In the genomic region with DNA sequence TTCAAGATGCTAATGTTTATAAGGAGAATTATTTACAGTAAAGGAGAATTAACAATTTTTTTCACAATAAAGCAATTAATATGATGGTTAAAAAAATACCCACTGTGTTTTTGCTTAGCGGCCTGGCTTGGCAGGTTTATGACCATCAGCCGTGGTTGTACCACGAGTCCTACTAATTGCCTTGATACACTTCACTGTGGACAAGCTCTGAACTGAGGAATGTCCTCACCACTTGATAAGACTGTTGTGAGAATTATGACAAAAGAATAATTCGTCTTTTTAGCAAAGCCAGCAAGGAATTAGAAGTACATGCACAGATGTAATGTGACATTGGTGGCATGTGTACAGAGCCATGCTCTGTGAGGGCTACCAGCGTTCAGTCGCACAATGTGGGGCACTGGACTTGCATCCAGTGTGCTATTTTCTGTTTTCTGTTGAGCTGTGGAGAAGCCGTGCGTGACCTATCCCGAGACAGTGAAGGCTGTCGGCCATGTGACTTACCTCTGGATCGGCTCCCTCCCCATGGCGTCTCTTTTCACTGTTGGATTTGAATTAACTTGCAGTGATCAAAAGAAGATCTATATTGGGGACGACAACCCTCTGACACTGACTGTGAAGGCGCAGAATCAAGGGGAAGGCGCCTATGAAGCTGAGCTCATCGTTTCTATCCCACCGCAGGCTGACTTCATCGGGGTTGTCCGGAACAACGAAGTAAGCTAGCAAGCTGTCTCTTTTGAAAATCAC, we compare ENCODE assay signal across 19 mouse cellular contexts. TPM values are rescaled to one million over a fixed set of nuclear protein-coding genes. Genes with fewer than 3 reads are reported as not detected.
DNase-seq lines count a peak whose midpoint lies in the region; ATAC-seq and TF ChIP-seq lines count a peak whose summit lies in the region.
"Had no signal": no experiment of that assay in that cellular context is flagged by ENCODE, and none has a peak within 500 bp of the region (broad histone marks: within the 10 kb centered on the region; RNA-seq: fewer than 3 reads in every experiment).

No protein-coding gene starts in this region.

- TF ChIP-seq POLR2A in cerebellum, adult 2 months (IDR thresholded peaks at IDR 0.05; ENCODE audit: borderline replicate concordance, insufficient read depth, low read length), result no peak

- no peak overlapping the region for H3K27ac ChIP-seq in forebrain, embryonic 15.5 days (replicated peaks)
- H3K27ac ChIP-seq in hindbrain, postnatal 0 days, result no peak overlapping the region
- H3K27ac ChIP-seq in midbrain, postnatal 0 days (ENCODE audit: low read depth, low read length), result peak overlapping the region; percentile 38; the same call in 1 of the 2 replicates
- no peak overlapping the region for H3K27ac ChIP-seq in cerebellum, adult 2 months (ENCODE audit: insufficient read depth, low read length)
- H3K27ac ChIP-seq: heart, embryonic 13.5 days; left cerebral cortex, adult 2 months; liver, embryonic 12.5 days had no signal

- no peaks in the 10 kb centered on the region for H3K9me3 ChIP-seq in forebrain, embryonic 15.5 days
- no peaks in the 10 kb centered on the region for H3K9me3 ChIP-seq in hindbrain, postnatal 0 days (ENCODE audit: low read length)
- no peaks in the 10 kb centered on the region for H3K9me3 ChIP-seq in midbrain, postnatal 0 days (ENCODE audit: low read length)
- H3K9me3 ChIP-seq: heart, embryonic 13.5 days; liver, embryonic 12.5 days had no signal

- H3K4me1 ChIP-seq in forebrain, embryonic 15.5 days, result 0 out of 2 replicates have a peak, but pooled peaks cover 4% of the 10 kb centered on the region
- H3K4me1 ChIP-seq in hindbrain, postnatal 0 days (ENCODE audit: insufficient read depth, low read length), result no peaks in the 10 kb centered on the region
- no peaks in the 10 kb centered on the region for H3K4me1 ChIP-seq in midbrain, postnatal 0 days (ENCODE audit: insufficient read depth, low read length)
- H3K4me1 ChIP-seq in cerebellum, adult 2 months (ENCODE audit: control insufficient read depth, insufficient read depth, low read length), result no peaks in the 10 kb centered on the region
- H3K4me1 ChIP-seq: heart, embryonic 13.5 days; liver, embryonic 12.5 days had no signal

- peak overlapping the region; percentile 22 for H3K4me3 ChIP-seq in forebrain, embryonic 15.5 days
- H3K4me3 ChIP-seq in hindbrain, postnatal 0 days (ENCODE audit: low read length), result no peak overlapping the region
- H3K4me3 ChIP-seq in midbrain, postnatal 0 days (ENCODE audit: low read depth, low read length), result peak overlapping the region; percentile 20; the same call in 1 of the 2 replicates
- no peak overlapping the region for H3K4me3 ChIP-seq in cerebellum, adult 2 months (replicated peaks; ENCODE audit: insufficient read depth, low read depth, low read length)
- H3K4me3 ChIP-seq: heart, embryonic 13.5 days; left cerebral cortex, adult 2 months; liver, embryonic 12.5 days had no signal

- H3K36me3 ChIP-seq in forebrain, embryonic 15.5 days, result no peaks in the 10 kb centered on the region
- H3K36me3 ChIP-seq in hindbrain, postnatal 0 days (ENCODE audit: insufficient read depth, low read length), result no peaks in the 10 kb centered on the region
- H3K36me3 ChIP-seq in midbrain, postnatal 0 days (ENCODE audit: insufficient read depth, low read length), result no peaks in the 10 kb centered on the region; the same call in 1 of the 2 replicates

- no peaks in the 10 kb centered on the region for H3K27me3 ChIP-seq in forebrain, embryonic 15.5 days
- no peaks in the 10 kb centered on the region for H3K27me3 ChIP-seq in hindbrain, postnatal 0 days (ENCODE audit: insufficient read depth, low read length)
- H3K27me3 ChIP-seq in midbrain, postnatal 0 days (ENCODE audit: insufficient read depth, low read length), result no peaks in the 10 kb centered on the region
- no peaks in the 10 kb centered on the region for H3K27me3 ChIP-seq in cerebellum, adult 2 months (ENCODE audit: control insufficient read depth, insufficient read depth, low read length)
- H3K27me3 ChIP-seq: heart, embryonic 13.5 days; liver, embryonic 12.5 days had no signal

- ATAC-seq in forebrain, embryonic 15.5 days (replicated peaks), result peak; percentile 80
- peak; percentile 68; the same call in 1 of the 2 replicates for ATAC-seq in hindbrain, postnatal 0 days
- peak; percentile 84 for ATAC-seq in midbrain, postnatal 0 days (ENCODE audit: low FRiP score)
- ATAC-seq: liver, embryonic 12.5 days had no signal

- no peak overlapping the region; the same call in 1 of the 2 replicates for H3K9ac ChIP-seq in forebrain, embryonic 15.5 days (replicated peaks)
- no peak overlapping the region for H3K9ac ChIP-seq in hindbrain, postnatal 0 days (replicated peaks; ENCODE audit: low read length)
- H3K9ac ChIP-seq in midbrain, postnatal 0 days (replicated peaks; ENCODE audit: low read length, poor library complexity, severe bottlenecking), result peak overlapping the region; percentile 29
- H3K9ac ChIP-seq: heart, embryonic 13.5 days; liver, embryonic 12.5 days; lung, embryonic 14.5 days had no signal

- peak; percentile 77 for DNase-seq in heart, adult 11 months
- no peak for DNase-seq in heart, postnatal 4 days
- DNase-seq in hindbrain, postnatal 0 days (ENCODE audit: low spot score), result peak; percentile 8
- no peak for DNase-seq in midbrain, postnatal 0 days (ENCODE audit: low spot score)
- no peak for DNase-seq in gastrocnemius, adult 8-10 months (ENCODE audit: low spot score in 2 of 2)
- DNase-seq in cerebellum, adult 2 months, result no peak
- DNase-seq in heart, adult 9 months (ENCODE audit: low spot score in 2 of 2), result no peak
- DNase-seq: adrenal gland, postnatal 10 days; cerebellum, adult 9-10 months; kidney, adult 11 months; kidney, postnatal 10 days; lung, embryonic 14.5 days; lung, postnatal 4 days; right cerebral cortex, postnatal 4 days; thymus, postnatal 4 days had no signal

- TF ChIP-seq CTCF in hindbrain, postnatal 0 days (IDR thresholded peaks at IDR 0.05; ENCODE audit: low read depth), result no peak
- no peak for TF ChIP-seq CTCF in midbrain, postnatal 0 days (IDR thresholded peaks at IDR 0.05)
- TF ChIP-seq CTCF in cerebellum, adult 2 months (IDR thresholded peaks at IDR 0.05; ENCODE audit: borderline replicate concordance, insufficient read depth, low read depth, low read length), result no peak

- 52% methylated on average over 20 of the region's 20 CpGs for WGBS in forebrain, embryonic 15.5 days
- 61% methylated on average over 20 of the region's 20 CpGs for WGBS in hindbrain, postnatal 0 days
- 31% methylated on average over 20 of the region's 20 CpGs for WGBS in midbrain, postnatal 0 days
- WGBS in cerebellum, adult 2 months, result 67% methylated on average over 20 of the region's 20 CpGs

- peak overlapping the region; percentile 34 for H3K4me2 ChIP-seq in forebrain, embryonic 15.5 days (replicated peaks)
- peak overlapping the region; percentile 27 for H3K4me2 ChIP-seq in hindbrain, postnatal 0 days (ENCODE audit: low read depth, low read length)
- H3K4me2 ChIP-seq in midbrain, postnatal 0 days (ENCODE audit: low read depth, low read length, poor library complexity, severe bottlenecking), result peak overlapping the region; percentile 36
- H3K4me2 ChIP-seq: heart, embryonic 13.5 days; liver, embryonic 12.5 days; lung, embryonic 14.5 days had no signal

RNA-seq across cellular contexts. Expression of a gene that starts 20.9 kb away (rescaled TPM):
- 1 to 10 TPM; 1.3 to 1.6 TPM for total RNA-seq in heart, postnatal 4 days (2021)
- 63.5 and 67.5 TPM in 2 replicates for polyA plus RNA-seq in forebrain, embryonic 15.5 days (2015; fragmentation: Nextera tagmentation; extraction: Ambion mirVana)
- total RNA-seq in hindbrain, postnatal 0 days (2014; rRNA removed), result 70.3 and 75.5 TPM in 2 replicates
- polyA plus RNA-seq in hindbrain, postnatal 0 days (2015; fragmentation: Nextera tagmentation; extraction: Ambion mirVana), result 69.0 and 72.1 TPM in 2 replicates
- total RNA-seq in midbrain, postnatal 0 days (2014; rRNA removed), result 98.6 and 116 TPM in 2 replicates
- 91.8 and 97.9 TPM in 2 replicates for polyA plus RNA-seq in midbrain, postnatal 0 days (2015; fragmentation: Nextera tagmentation; extraction: Ambion mirVana)
- total RNA-seq in gastrocnemius, adult 8-10 months (2022), result 1 to 10 TPM in 2 of 4 experiments, under 1 TPM in 2; 0.56 to 1.5 (median 0.97) TPM
- polyA plus RNA-seq in cerebellum, adult 2 months (2012; rRNA removed), result 56.8 and 58.5 TPM in 2 replicates

Comparison
In these comparisons a context has a peak if more than half of its experiments do, and no peak if none do; other contexts are left out.
1. DNase-seq: peak in heart, adult 11 months (single experiment) and hindbrain, postnatal 0 days (single experiment); none in heart, postnatal 4 days (single experiment), midbrain, postnatal 0 days (single experiment), gastrocnemius, adult 8-10 months (0 of 2), cerebellum, adult 2 months (0 of 2) and heart, adult 9 months (0 of 2).
2. H3K4me3 ChIP-seq: peak in forebrain, embryonic 15.5 days (single experiment) and midbrain, postnatal 0 days (single experiment); none in hindbrain, postnatal 0 days (single experiment) and cerebellum, adult 2 months (single experiment).
3. RNA of a gene that starts 20.9 kb away (total RNA-seq): 98.6 to 116 TPM in midbrain, postnatal 0 days and 70.3 to 75.5 TPM in hindbrain, postnatal 0 days; 1.3 to 1.6 TPM in heart, postnatal 4 days and 0.56 to 1.5 TPM in gastrocnemius, adult 8-10 months; every median in the first group is over 10 times any median in the second.
4. Peak in every context shown above with its lines, with median percentiles within 50 percentile points of each other: ATAC-seq and H3K4me2 ChIP-seq.